34 mouse cellular contexts compared by ENCODE assay signal in genomic region chr11:85505811-85506210, GRCm38 (mm10).
"Had no signal": no experiment of that assay in that cellular context is flagged by ENCODE, and none has a peak within 500 bp of the region (broad histone marks: within the 10 kb centered on the region; RNA-seq: fewer than 3 reads in every experiment).

No protein-coding gene starts in this region.

- H3K4me2 ChIP-seq: heart, embryonic 12.5 days; heart, embryonic 13.5 days; heart, embryonic 15.5 days; hindbrain, embryonic 12.5 days; hindbrain, embryonic 13.5 days; hindbrain, embryonic 14.5 days; hindbrain, embryonic 15.5 days; intestine, embryonic 15.5 days; kidney, embryonic 15.5 days had no signal

- H3K27me3 ChIP-seq: heart, embryonic 12.5 days; heart, embryonic 13.5 days; heart, embryonic 15.5 days; hindbrain, embryonic 12.5 days; hindbrain, embryonic 13.5 days; hindbrain, embryonic 15.5 days; intestine, embryonic 15.5 days; kidney, embryonic 15.5 days had no signal

- H3K9ac ChIP-seq: heart, embryonic 12.5 days; heart, embryonic 13.5 days; heart, embryonic 15.5 days; hindbrain, embryonic 12.5 days; hindbrain, embryonic 13.5 days; hindbrain, embryonic 14.5 days; hindbrain, embryonic 15.5 days; intestine, embryonic 15.5 days; kidney, embryonic 15.5 days had no signal

- H3K36me3 ChIP-seq: heart, embryonic 13.5 days; heart, embryonic 15.5 days; hindbrain, embryonic 10.5 days; hindbrain, embryonic 12.5 days; hindbrain, embryonic 13.5 days; hindbrain, embryonic 15.5 days; intestine, embryonic 15.5 days; kidney, embryonic 15.5 days had no signal

- H3K4me1 ChIP-seq: heart, embryonic 12.5 days; heart, embryonic 13.5 days; heart, embryonic 15.5 days; hindbrain, embryonic 15.5 days; intestine, embryonic 15.5 days; kidney, embryonic 15.5 days had no signal

- H3K27ac ChIP-seq: heart, embryonic 13.5 days; heart, embryonic 15.5 days; hindbrain, embryonic 10.5 days; hindbrain, embryonic 12.5 days; hindbrain, embryonic 13.5 days; hindbrain, embryonic 14.5 days; hindbrain, embryonic 15.5 days; hindbrain, postnatal 0 days; intestine, embryonic 15.5 days; kidney, embryonic 15.5 days; kidney, postnatal 0 days; layer of hippocampus, adult 2 months; left cerebral cortex, adult 2 months had no signal

- H3K9me3 ChIP-seq: heart, embryonic 12.5 days; heart, embryonic 13.5 days; heart, embryonic 15.5 days; hindbrain, embryonic 10.5 days; hindbrain, embryonic 12.5 days; hindbrain, embryonic 13.5 days; hindbrain, embryonic 15.5 days; intestine, embryonic 15.5 days; kidney, embryonic 15.5 days had no signal

- ATAC-seq: hindbrain, embryonic 16.5 days; hindbrain, postnatal 0 days; inflammation-experienced regulatory T-cells, adult 6 months; intestine, embryonic 15.5 days; intestine, embryonic 16.5 days; intestine, postnatal 0 days had no signal

- DNase-seq: heart, postnatal 10 days; heart, postnatal 14 days; heart, postnatal 36 days; heart, postnatal 4 days; kidney, adult 11 months; kidney, adult 18-20 months; kidney, adult 2 months; kidney, adult 8-10 months; kidney, adult 9 months; kidney, postnatal 10 days; kidney, postnatal 14 days; kidney, postnatal 25 days; kidney, postnatal 36 days; kidney, postnatal 4 days; layer of hippocampus, adult 9-11 months; layer of hippocampus, postnatal 36 days had no signal

- H3K4me3 ChIP-seq: heart, embryonic 12.5 days; heart, embryonic 13.5 days; heart, embryonic 15.5 days; hindbrain, embryonic 10.5 days; hindbrain, embryonic 12.5 days; hindbrain, embryonic 13.5 days; hindbrain, embryonic 15.5 days; intestine, embryonic 15.5 days; kidney, embryonic 15.5 days; layer of hippocampus, adult 2 months; left cerebral cortex, adult 2 months had no signal
